Comparison of ENCODE assay signal across 14 mouse cellular contexts in genomic region chr9:108072481-108072924, GRCm38 (mm10). TPM values are rescaled to one million over a fixed set of nuclear protein-coding genes. Genes with fewer than 3 reads are reported as not detected.
DNase-seq lines count a peak whose midpoint lies in the region; ATAC-seq lines count a peak whose summit lies in the region.
"Had no signal": no experiment of that assay in that cellular context is flagged by ENCODE, and none has a peak within 500 bp of the region (broad histone marks: within the 10 kb centered on the region; RNA-seq: fewer than 3 reads in every experiment).

No protein-coding gene starts in this region.

- peak overlapping the region; percentile 21; the same call in 1 of the 2 replicates for H3K4me2 ChIP-seq in heart, embryonic 14.5 days (ENCODE audit: low read length)
- H3K4me2 ChIP-seq in lung, embryonic 16.5 days (ENCODE audit: low read depth, low read length), result no peak overlapping the region
- no peak overlapping the region for H3K4me2 ChIP-seq in liver, embryonic 12.5 days
- H3K4me2 ChIP-seq: embryonic facial prominence, embryonic 15.5 days had no signal

- H3K27me3 ChIP-seq in heart, embryonic 14.5 days (ENCODE audit: control insufficient read depth, insufficient read depth, low read length), result no peaks in the 10 kb centered on the region
- H3K27me3 ChIP-seq in lung, embryonic 16.5 days (ENCODE audit: control insufficient read depth, insufficient read depth, low read depth, low read length), result no peaks in the 10 kb centered on the region
- H3K27me3 ChIP-seq in liver, embryonic 12.5 days (replicated peaks), result no peaks in the 10 kb centered on the region
- H3K27me3 ChIP-seq: embryonic facial prominence, embryonic 15.5 days had no signal

- no peak overlapping the region for H3K4me3 ChIP-seq in heart, embryonic 14.5 days (ENCODE audit: control insufficient read depth in 1 of 2, insufficient read depth in 1 of 2, low read depth in 1 of 2, low read length in 2 of 2)
- H3K4me3 ChIP-seq in lung, embryonic 16.5 days (ENCODE audit: low read length), result no peak overlapping the region
- no peak overlapping the region for H3K4me3 ChIP-seq in liver, embryonic 12.5 days
- H3K4me3 ChIP-seq: embryonic facial prominence, embryonic 15.5 days had no signal

- H3K9ac ChIP-seq in heart, embryonic 14.5 days (ENCODE audit: low read length), result peak overlapping the region; percentile 38; the same call in 1 of the 2 replicates
- 0 out of 2 replicates have a peak overlapping the region, but pooled peaks have one; percentile 4 for H3K9ac ChIP-seq in lung, embryonic 16.5 days (ENCODE audit: low read length)
- H3K9ac ChIP-seq in liver, embryonic 12.5 days, result peak overlapping the region; percentile 22; the same call in 1 of the 2 replicates
- H3K9ac ChIP-seq: embryonic facial prominence, embryonic 15.5 days had no signal

- WGBS in heart, embryonic 14.5 days, result 28% methylated on average over 9 of the region's 9 CpGs
- 62% methylated on average over 9 of the region's 9 CpGs for WGBS in lung, embryonic 16.5 days
- 76% methylated on average over 9 of the region's 9 CpGs for WGBS in liver, embryonic 12.5 days (ENCODE audit: insufficient replicate concordance)

- no peak for DNase-seq in cerebellum, adult 11 months
- no peak for DNase-seq in heart, postnatal 25 days (ENCODE audit: low spot score)
- DNase-seq in lung, adult 18-20 months, result no peak
- no peak for DNase-seq in frontal cortex, postnatal 14 days (ENCODE audit: low spot score in 2 of 2)
- DNase-seq: adrenal gland, postnatal 14 days; layer of hippocampus, adult 9-11 months had no signal

- H3K9me3 ChIP-seq in heart, embryonic 14.5 days (ENCODE audit: control insufficient read depth, low read length), result no peaks in the 10 kb centered on the region
- no peaks in the 10 kb centered on the region for H3K9me3 ChIP-seq in lung, embryonic 16.5 days (ENCODE audit: control insufficient read depth, low read length)
- no peaks in the 10 kb centered on the region for H3K9me3 ChIP-seq in liver, embryonic 12.5 days (replicated peaks)
- H3K9me3 ChIP-seq: embryonic facial prominence, embryonic 15.5 days had no signal

- peaks cover 34% of the 10 kb centered on the region for H3K36me3 ChIP-seq in heart, embryonic 14.5 days (ENCODE audit: control insufficient read depth, insufficient read depth, low read length)
- peaks cover 4% of the 10 kb centered on the region; the same call in 1 of the 2 replicates for H3K36me3 ChIP-seq in lung, embryonic 16.5 days (ENCODE audit: control insufficient read depth, insufficient read depth, low read length)
- peaks cover 99% of the 10 kb centered on the region for H3K36me3 ChIP-seq in liver, embryonic 12.5 days

- peak; percentile 34; the same call in 1 of the 2 replicates for ATAC-seq in cerebellum, adult (ENCODE audit: insufficient number of reproducible peaks, low FRiP score, low TSS enrichment)
- peak; percentile 33; the same call in 1 of the 2 replicates for ATAC-seq in heart, embryonic 14.5 days (ENCODE audit: insufficient number of reproducible peaks, insufficient read depth, low FRiP score, low read depth)
- no peak for ATAC-seq in lung, embryonic 16.5 days (ENCODE audit: low read depth)
- ATAC-seq in liver, embryonic 12.5 days, result no peak
- ATAC-seq: hindbrain, embryonic 16.5 days had no signal

- peak overlapping the region; percentile 80 to 91 for H3K27ac ChIP-seq in heart, embryonic 14.5 days (replicated peaks in 1 of 2; ENCODE audit: control insufficient read depth in 1 of 2, insufficient read depth in 1 of 2, low read depth in 2 of 2, low read length in 2 of 2)
- H3K27ac ChIP-seq in lung, embryonic 16.5 days (ENCODE audit: low read length), result 0 out of 2 replicates have a peak overlapping the region, but pooled peaks have one; percentile 17
- no peak overlapping the region for H3K27ac ChIP-seq in liver, embryonic 12.5 days
- H3K27ac ChIP-seq: embryonic facial prominence, embryonic 15.5 days had no signal

- peaks cover 15 to 27% of the 10 kb centered on the region in 2 experiments for H3K4me1 ChIP-seq in heart, embryonic 14.5 days (ENCODE audit: control insufficient read depth in 2 of 2, insufficient read depth in 2 of 2, low read length in 2 of 2)
- no peaks in the 10 kb centered on the region for H3K4me1 ChIP-seq in lung, embryonic 16.5 days (replicated peaks; ENCODE audit: control insufficient read depth, insufficient read depth, low read length)
- peaks cover 66% of the 10 kb centered on the region for H3K4me1 ChIP-seq in liver, embryonic 12.5 days
- H3K4me1 ChIP-seq: embryonic facial prominence, embryonic 15.5 days had no signal

- intact Hi-C loops in heart, postnatal 25 days (cut with DNase I), result no loop called here

RNA-seq across cellular contexts. Expression of gene Mst1, which starts 7.7 kb away (rescaled TPM):
- not detected in 2 replicates for polyA plus RNA-seq in heart, embryonic 14.5 days (2014; fragmentation: Nextera tagmentation; extraction: Ambion mirVana)
- total RNA-seq in heart, postnatal 25 days (2021), result not detected
- 0.41 and 1.2 TPM in 2 replicates for polyA plus RNA-seq in lung, embryonic 16.5 days (2015; fragmentation: Nextera tagmentation; extraction: Ambion mirVana)
- 14.5 and 15.7 TPM in 2 replicates for polyA plus RNA-seq in liver, embryonic 12.5 days (2016; fragmentation: Nextera tagmentation; extraction: Ambion mirVana)
- total RNA-seq: common myeloid progenitor, adult 5-6 weeks; gastrocnemius, adult 18-20 months had no signal
- polyA plus RNA-seq: hindbrain, embryonic 16.5 days had no signal

RNA-seq across cellular contexts. Expression of gene Rnf123, which starts 10.6 kb away (rescaled TPM):
- 37.2 and 37.9 TPM in 2 replicates for polyA plus RNA-seq in heart, embryonic 14.5 days (2014; fragmentation: Nextera tagmentation; extraction: Ambion mirVana)
- 100 to 1,000 TPM in 1 of 2 experiments, 10 to 100 TPM in 1; 90.1 to 112 TPM for total RNA-seq in heart, postnatal 25 days (2021)
- polyA plus RNA-seq in lung, embryonic 16.5 days (2015; fragmentation: Nextera tagmentation; extraction: Ambion mirVana), result 24.9 and 27.1 TPM in 2 replicates
- polyA plus RNA-seq in liver, embryonic 12.5 days (2016; fragmentation: Nextera tagmentation; extraction: Ambion mirVana), result 96.6 and 101 TPM in 2 replicates

RNA-seq across cellular contexts. Expression of gene Amigo3, which starts 19.5 kb away (rescaled TPM):
- 2.0 and 2.1 TPM in 2 replicates for polyA plus RNA-seq in heart, embryonic 14.5 days (2014; fragmentation: Nextera tagmentation; extraction: Ambion mirVana)
- 1 to 10 TPM; 1.8 TPM for total RNA-seq in heart, postnatal 25 days (2021)
- 2.5 and 3.0 TPM in 2 replicates for polyA plus RNA-seq in lung, embryonic 16.5 days (2015; fragmentation: Nextera tagmentation; extraction: Ambion mirVana)
- 2.2 and 2.5 TPM in 2 replicates for polyA plus RNA-seq in liver, embryonic 12.5 days (2016; fragmentation: Nextera tagmentation; extraction: Ambion mirVana)

RNA-seq across cellular contexts. Expression of gene Apeh, which starts 21.9 kb away (rescaled TPM):
- polyA plus RNA-seq in heart, embryonic 14.5 days (2014; fragmentation: Nextera tagmentation; extraction: Ambion mirVana), result 48.7 and 50.8 TPM in 2 replicates
- total RNA-seq in heart, postnatal 25 days (2021), result 10 to 100 TPM; 43.1 to 45.4 TPM
- 53.1 and 59.9 TPM in 2 replicates for polyA plus RNA-seq in lung, embryonic 16.5 days (2015; fragmentation: Nextera tagmentation; extraction: Ambion mirVana)
- polyA plus RNA-seq in liver, embryonic 12.5 days (2016; fragmentation: Nextera tagmentation; extraction: Ambion mirVana), result 199 and 215 TPM in 2 replicates

RNA-seq across cellular contexts. Expression of gene Gmppb, which starts 23.5 kb away (rescaled TPM):
- 17.4 and 18.8 TPM in 2 replicates for polyA plus RNA-seq in heart, embryonic 14.5 days (2014; fragmentation: Nextera tagmentation; extraction: Ambion mirVana)
- 10 to 100 TPM in 1 of 2 experiments, 1 to 10 TPM in 1; 9.4 to 10.7 TPM for total RNA-seq in heart, postnatal 25 days (2021)
- 25.6 and 26.5 TPM in 2 replicates for polyA plus RNA-seq in lung, embryonic 16.5 days (2015; fragmentation: Nextera tagmentation; extraction: Ambion mirVana)
- polyA plus RNA-seq in liver, embryonic 12.5 days (2016; fragmentation: Nextera tagmentation; extraction: Ambion mirVana), result 22.1 and 22.6 TPM in 2 replicates

Comparison
In these comparisons a context has a peak if more than half of its experiments do, and no peak if none do; other contexts are left out.
1. ATAC-seq: peak in cerebellum, adult (single experiment) and heart, embryonic 14.5 days (single experiment); none in lung, embryonic 16.5 days (single experiment) and liver, embryonic 12.5 days (single experiment).
2. Peak in every context shown above with its lines, with median percentiles within 50 percentile points of each other: H3K9ac ChIP-seq.